Mouse (Mus musculus): ENCODE measurements around the gene 3110009E18Rik.

- no peak for TF ChIP-seq CTCF (conservative IDR thresholded peaks at IDR 0.05; ENCODE audit: insufficient read depth, insufficient read length, low read depth, low read length)
- TF ChIP-seq POLR2A (IDR thresholded peaks at IDR 0.05; ENCODE audit: low read depth, low read length): no peak
Observed at GRCm38 (mm10) chr1:120207568-120207967, 86.6 kb downstream of the 3110009E18Rik start.
